Mouse (Mus musculus): ENCODE measurements around the gene Cyp27b1.

The Cyp27b1 gene

GRCm38 (mm10) chr10:127091507-127092396 is 43.7 kb downstream of the Cyp27b1 start:
- DNase-seq = peak; percentile 55 to 56

GRCm38 (mm10) chr10:127092742-127093141 is 44.7 kb downstream of the Cyp27b1 start:
- DNase-seq = no peak

GRCm38 (mm10) chr10:127094382-127094802 is 46.3 kb downstream of the Cyp27b1 start:
- peak; percentile 47 to 54 for DNase-seq

GRCm38 (mm10) chr10:127098514-127098913 is 50.5 kb downstream of the Cyp27b1 start:
- DNase-seq = no peak

GRCm38 (mm10) chr10:127099191-127099590 is 51.1 kb downstream of the Cyp27b1 start:
- DNase-seq = no peak

GRCm38 (mm10) chr10:127099868-127100267 is 51.8 kb downstream of the Cyp27b1 start:
- no peak for DNase-seq

- DNase-seq = no peak
Observed at GRCm38 (mm10) chr10:127100414-127100813, 52.4 kb downstream of the Cyp27b1 start.

GRCm38 (mm10) chr10:127101151-127101550 is 53.1 kb downstream of the Cyp27b1 start:
- DNase-seq = no peak
